Mouse (Mus musculus) adrenal gland, postnatal 10 days (tissue): ENCODE data around the gene Ccdc115. TPM values are rescaled to one million over a fixed set of nuclear protein-coding genes. Genes with fewer than 3 reads are reported as not detected.

ENCODE experiments used
- DNase-seq: peaks from one replicate; pipeline ENCODE4 v3.0.0; 2021; ENCODE audit warnings: mixed read lengths
- long read RNA-seq, 2 experiments: library from polyadenylated mRNA; stranded (forward); transcript quantifications; one replicate each; pipeline ENCODE4 v2.0.0; 2021
- total RNA-seq, 2 experiments: library from RNA; stranded (reverse); gene quantifications; 2 replicates each; pipeline ENCODE4 v1.2.3; 2021

Gene Ccdc115
- total RNA-seq: 10 to 100 TPM; 20.7 to 22.0 TPM
- long read RNA-seq, experiment 1, transcript Ccdc115-201 (5 exons, 1,705 nt): major isoform, 59 of 67 reads
- long read RNA-seq, experiment 1, partial matches to known transcripts: 4 of 67 reads
- long read RNA-seq, experiment 1, other reads (novel, unspliced or antisense): 4 of 67 reads
- long read RNA-seq, experiment 2, transcript Ccdc115-201 (5 exons, 1,705 nt): major isoform, 20 of 23 reads
- long read RNA-seq, experiment 2, partial matches to known transcripts: 0 of 23 reads
- long read RNA-seq, experiment 2, other reads (novel, unspliced or antisense): 3 of 23 reads

DNA sequence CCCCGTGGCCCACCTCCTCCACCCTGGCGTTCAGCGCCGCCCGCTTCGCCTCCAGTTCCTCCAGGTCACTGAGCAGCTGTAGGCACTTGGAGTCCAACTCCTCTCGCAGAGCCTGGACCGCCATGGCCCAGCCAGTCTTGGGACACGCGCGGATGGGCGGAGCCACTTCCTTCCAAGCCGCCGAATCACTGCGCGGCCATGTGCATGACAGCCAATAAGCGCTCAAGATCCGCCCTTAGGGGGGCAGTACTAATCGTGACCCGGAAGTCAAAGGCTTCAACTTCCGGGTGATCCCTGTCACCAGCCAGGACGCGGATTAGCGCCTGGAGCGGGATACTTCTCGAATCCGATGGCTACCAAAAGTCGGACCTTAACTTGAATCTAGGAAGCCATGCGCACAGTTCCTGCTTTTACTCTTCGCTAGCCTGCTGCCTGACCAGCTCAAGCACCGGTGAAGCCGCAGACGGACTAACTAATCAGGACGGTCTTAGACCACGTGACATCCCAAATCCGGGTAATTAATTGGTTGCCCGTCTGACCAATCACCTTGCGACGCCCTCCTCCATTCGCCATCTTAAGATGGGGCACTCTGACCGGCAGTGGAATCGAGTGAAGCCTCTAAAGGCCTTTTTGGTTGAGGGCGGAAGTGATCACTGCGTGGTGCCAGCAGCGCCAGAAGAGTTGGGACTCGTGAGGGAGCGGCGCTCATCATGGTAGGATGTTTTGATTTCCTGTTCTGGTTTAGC lies at the start of gene Ccdc115, which contains the start of gene Imp4:
Gene Ccdc115 (minus strand): TSS at position 458 of the 746 bp plus-strand sequence.
Gene Imp4 (plus strand): TSS at position 637 of the 746 bp plus-strand sequence.
- DNase-seq: peak; percentile 94

DNA sequence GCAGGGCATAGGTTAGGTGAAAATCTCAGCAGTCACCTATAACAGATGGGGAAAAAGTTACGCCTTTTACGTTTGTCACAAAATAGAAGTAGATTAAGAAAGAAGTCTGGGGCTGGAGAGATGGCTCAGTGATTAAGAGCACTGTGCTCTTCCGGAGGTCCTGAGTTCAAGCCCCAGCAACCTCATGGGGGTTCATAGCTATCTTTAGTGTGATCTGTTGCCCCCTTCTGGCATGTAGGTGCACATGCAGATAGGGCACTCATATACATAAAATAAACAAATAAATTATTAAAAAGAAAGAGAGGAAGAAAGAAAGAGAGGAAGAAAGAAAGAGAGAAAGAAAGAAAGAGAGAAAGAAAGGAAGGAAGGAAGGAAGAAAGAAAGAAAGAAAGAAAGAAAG lies 47.9 kb upstream of the Ccdc115 start:
- DNase-seq: no peak

DNA sequence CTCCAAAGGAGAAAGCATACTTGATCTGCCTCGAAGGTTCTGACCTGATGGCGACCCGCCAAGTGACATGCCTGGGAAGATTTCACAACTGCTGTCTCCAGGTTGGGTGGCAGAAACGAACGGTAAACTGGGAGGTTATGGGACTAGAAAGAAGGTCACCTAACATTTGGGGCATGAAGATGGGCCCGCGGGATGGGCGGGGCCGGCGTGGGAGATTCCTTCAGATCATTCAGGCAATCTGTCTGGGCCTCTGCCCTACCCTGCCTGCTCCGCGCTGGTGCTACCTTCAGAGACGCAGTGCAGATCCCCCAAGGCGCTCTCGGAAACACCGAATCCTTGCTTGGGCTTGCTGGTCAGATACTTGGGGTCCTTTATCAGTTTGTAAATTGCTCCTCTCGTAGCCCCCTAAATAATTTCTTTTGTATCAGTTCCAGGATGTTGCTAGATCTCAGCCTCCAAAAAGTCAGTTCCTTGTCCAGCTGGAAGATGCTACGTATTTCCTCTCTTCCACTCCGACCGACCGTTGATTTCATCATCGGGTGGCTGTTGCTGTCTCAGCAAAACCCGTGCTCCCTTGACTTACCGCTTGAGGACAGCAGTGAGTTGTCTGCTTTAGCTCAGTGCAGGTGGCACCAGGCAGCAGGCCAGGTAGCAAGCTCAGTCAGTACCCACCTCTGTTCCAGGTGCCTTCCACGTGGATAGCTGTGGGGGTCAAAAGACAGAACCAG lies 46.2 kb upstream of the Ccdc115 start:
- DNase-seq: peak; percentile 41

DNA sequence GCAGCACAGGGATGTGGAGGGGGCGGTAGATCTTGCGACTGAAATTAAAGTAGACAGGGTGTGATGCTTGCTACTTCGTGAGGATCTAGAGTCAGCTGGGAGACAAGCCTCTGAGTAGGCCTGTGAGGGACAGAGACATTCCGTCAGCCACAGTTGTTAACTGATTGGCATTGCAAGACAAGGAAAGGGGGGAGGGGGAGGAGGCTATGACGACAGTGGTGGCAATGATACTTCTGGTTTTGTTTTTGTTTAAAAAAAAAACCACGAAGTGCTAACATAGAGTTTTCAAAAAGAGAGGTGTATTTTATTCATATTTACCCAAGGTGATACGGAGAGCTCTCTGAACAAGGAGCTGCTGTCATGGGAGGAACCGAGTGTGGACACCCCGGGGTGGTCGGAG lies 45.0 kb upstream of the Ccdc115 start:
- DNase-seq: no peak

DNA sequence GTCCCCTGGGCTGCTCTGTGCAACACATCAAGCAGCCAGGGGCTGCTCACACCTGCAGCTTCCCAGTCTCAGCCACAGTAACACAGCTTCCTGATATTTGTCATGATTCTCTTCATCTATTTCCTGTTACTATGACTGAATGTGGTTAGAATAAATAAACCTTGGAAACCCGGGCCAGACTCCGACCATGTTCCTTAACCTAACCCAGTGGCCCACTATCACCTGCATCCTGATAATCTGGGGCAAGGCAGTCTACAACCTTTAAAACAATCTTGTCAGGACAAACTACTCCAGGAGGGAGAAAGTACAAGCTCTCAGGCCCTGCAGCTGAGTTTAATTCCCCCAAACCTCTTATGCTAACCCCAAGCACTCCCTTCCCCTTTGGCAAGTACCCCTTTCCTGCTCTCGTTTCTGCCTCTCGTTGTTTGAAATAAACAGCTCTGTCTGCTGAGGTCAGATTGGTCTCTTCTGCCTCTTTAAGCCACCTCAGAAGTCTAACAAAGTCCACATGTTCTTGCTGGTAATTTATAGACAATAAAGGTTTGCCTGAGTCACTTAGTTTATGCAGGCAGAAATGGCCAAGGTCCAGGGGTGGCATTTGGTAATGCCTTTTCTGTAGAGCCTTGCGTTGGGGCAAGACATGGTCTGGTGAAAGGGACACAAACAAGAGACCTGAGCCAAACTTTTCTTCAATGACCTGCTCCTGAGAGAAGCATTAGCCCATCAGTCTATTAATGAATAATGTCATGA lies 42.6 kb upstream of the Ccdc115 start:
- DNase-seq: no peak

DNA sequence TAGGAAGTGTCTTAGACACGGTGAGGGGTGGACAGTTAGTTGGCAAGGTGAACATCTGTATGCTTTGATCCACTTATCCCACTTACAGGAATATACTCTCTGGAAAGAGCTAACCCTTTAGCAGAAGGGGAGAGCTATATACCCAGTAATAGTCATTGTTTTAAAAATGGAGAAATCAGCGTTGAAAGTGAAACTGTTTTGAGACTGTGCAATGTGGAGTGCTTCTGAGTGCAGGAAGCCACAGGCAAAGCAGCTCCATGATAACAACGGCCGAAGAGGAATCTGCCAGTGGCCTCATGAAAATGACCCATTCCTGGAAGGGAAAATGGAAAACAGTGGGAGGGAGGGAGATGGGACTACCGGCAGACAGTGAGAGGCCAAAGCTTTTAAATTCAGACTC lies 41.3 kb upstream of the Ccdc115 start:
- DNase-seq: no peak

DNA sequence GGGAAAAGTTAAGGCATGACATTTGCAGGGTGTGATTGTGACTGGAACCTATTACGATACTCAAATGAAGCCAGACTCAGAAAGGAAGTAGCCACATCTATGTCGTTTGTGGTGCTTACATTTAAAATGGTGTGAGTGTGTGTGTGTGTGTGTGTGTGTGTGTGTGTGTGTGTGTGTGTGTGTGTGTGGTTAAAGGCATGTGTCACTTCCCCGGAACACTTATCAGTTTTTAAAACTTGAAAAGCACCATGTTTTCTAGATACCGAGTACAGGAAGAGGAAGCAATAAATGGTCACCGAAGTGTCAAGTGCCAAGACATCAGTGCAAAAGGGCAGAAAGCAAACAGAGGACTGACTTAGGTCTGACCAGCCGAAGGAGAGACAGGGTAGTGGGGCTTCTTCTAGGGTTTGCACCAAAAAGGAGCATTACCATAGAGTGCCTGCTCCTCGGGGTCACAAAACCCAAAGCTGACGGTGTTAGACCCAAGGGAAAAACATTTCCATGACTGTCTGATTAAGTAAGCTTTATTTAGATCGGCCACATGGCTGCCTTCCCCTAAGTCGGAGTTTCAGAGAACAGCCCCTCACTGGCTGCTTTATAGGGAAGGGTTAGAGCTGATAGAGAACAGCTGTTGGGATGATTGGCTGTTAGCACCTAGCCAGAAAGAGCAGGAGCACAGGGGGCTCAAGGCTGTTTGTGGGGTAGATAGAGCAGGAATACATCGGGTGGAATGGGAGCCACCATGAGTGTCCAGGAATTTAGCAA lies 39.6 kb upstream of the Ccdc115 start:
- DNase-seq: no peak

DNA sequence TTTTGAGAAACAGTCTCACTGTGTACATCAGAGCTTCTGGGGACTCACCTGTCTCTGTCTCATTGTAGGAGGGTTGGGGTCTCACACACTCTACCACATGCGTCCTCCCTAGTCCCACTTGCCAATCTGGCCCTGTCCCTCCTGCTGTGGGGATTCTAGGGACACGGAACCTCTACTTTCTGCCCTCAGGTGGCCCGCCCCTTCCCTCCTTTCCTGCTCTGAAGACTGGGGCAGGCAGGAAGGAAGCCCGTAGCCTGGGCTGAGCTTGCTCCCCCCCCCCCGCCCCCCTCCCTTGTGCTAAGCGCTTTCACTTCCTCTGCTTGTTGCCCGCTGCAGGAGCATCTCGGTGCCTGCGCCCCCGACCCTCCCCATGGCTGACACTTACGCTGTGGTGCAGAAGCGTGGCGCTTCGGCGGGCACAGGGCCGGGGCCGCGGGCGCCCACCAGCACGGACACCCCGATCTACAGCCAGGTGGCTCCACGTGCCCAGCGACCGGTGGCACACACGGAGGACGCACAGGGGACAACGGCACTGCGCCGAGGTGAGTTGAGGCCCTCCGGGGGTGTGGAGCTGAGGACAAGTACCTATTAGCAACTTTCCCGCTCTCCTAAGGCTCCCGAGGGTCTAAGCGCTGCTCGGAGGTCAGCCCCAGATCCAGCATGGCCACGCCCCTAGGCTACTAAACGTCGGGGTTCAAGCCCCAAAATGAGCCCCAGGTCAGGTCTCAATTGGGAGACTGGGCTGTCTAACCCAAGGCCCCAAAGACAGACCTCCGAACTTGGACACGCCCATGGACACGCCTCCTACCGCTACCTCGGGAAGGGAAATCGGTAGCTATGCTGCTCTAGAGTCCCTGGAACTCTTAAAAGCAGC lies 33.2 kb upstream of the Ccdc115 start:
- peak; percentile 59 for DNase-seq

DNA sequence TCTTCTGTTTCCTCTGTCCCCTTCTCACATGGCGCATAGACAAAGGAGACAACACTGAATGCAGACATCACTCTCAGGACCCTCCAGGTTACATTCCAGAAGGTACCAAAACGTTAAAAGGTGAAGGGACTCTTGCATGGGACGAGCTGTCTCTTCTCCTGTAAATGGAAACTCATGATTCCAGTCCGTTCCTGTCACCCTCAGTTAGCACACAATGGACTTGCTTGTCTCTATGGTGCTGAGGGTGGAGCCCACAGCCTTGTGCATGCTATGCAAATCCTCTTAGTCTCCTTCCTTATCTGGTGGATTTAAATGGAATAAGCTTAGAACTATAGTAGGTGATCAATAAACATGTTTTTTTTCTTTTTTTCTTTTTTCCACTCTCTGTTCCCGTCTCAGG lies 30.3 kb upstream of the Ccdc115 start:
- no peak for DNase-seq

DNA sequence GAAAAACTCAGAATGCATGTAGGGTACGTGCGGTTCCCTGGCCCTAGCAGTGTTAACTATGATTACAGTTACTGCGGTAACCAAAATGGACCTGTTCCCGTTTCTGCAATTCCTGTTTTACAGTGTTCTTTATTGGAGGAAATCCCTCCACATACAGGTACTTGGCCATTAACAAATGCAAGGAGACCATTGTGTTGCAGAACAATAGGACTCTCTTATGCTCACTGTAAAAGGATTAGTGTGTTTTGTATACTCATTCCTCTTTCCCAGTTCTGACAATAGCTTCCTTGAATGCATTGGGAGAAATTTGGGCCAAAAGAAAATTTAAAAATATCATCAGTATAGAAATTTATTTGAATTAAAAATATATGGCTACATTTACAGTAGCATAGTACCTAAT lies 29.0 kb upstream of the Ccdc115 start:
- DNase-seq: no peak

DNA sequence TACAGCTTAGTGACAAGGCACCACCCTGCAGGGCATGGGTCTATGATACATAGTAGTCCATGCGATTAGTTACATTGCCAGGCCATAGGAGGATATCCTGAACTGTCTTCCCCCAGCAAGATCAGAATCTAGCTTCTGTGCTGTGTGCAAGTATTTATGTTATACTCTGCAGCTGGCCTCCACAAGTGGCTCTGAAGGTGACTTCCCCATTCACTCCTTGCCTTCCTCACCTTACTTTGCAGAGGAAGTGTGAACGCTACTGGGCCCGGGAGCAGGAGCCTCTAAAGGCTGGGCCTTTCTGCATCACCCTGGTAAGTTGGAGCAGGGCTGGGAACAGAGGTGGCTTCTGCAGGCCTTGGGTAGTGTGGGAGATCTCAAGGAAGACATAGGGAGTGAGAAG lies 28.6 kb upstream of the Ccdc115 start:
- no peak for DNase-seq

DNA sequence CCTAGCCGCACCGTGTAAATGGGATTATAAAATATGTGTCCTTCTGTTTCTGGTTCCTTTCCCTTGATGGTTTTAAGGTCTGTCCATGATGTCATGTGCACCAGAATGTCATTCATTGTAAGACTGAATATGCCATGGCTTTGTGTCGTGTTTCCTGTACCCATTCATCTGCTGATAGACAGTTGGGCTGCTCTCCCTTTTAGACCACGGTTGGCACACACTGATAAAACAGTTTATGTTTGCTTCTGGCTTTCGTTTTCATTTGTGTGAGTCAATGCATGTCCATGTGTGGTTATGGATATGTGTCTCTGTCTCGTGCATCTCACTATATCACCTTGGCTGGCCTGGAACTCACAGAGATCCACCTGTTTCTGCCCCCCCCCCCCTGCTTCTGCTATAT lies 26.0 kb upstream of the Ccdc115 start:
- DNase-seq: no peak

DNA sequence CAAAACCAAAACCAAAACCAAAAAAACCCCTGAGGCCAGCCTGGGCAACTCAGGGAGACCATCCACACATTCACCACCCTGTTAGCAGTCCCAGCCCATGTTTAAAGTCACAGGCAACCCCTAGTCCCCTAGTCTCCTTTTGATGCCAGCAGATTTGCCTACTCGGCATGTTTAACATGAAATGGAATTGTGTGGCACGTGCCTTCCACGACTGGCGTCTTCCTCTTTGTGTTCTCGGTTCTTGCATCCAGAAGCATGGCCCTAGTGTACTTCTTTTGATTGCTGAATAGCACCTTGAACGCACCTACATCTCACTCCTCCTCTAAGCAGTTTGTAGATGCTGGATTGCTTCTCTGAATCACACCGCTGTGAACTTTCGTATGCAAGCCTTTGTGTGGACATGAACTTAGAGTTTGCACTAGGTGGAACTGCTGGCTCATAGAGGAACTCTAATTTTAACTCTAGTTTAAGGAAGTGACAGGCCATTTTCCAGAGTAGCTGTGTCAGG lies 24.9 kb upstream of the Ccdc115 start:
- DNase-seq: no peak

DNA sequence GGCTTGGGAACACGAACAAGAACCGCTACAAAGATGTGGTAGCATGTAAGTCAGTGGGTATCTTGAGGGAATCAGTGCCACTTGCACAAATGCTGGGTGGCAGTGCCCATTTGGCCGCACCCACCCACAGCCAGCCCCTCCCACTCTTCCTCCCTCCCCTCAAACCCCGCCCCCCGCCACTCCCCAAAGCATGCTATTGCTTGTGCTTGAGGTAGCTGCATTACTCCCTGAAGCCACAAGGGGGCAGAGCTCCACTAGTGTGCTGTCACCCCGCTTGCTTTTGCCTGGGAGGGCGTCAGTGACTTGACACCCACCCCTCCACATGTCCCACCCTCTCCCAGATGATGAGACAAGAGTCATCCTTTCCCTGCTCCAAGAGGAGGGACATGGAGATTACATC lies 23.3 kb upstream of the Ccdc115 start:
- peak; percentile 79 for DNase-seq

DNA sequence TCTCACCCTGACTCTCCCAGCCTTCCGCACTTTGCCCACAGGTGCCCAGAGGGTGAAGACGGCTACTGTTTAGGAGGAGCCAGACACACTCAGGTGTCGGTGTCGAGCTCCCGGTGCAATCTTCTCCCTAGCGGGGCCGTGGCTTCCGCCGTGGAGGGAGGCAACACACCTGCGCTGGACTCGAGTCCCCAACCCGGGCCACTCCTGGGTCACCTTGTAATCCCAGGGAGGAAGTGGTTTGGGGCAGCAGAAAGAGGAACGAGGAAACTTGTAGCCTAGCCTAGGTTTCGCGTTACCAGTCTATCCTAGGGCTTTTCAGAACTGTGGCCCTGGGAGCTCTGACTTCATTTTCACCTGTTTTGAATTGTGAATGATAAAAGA lies 20.6 kb upstream of the Ccdc115 start:
- DNase-seq: peak; percentile 27

DNA sequence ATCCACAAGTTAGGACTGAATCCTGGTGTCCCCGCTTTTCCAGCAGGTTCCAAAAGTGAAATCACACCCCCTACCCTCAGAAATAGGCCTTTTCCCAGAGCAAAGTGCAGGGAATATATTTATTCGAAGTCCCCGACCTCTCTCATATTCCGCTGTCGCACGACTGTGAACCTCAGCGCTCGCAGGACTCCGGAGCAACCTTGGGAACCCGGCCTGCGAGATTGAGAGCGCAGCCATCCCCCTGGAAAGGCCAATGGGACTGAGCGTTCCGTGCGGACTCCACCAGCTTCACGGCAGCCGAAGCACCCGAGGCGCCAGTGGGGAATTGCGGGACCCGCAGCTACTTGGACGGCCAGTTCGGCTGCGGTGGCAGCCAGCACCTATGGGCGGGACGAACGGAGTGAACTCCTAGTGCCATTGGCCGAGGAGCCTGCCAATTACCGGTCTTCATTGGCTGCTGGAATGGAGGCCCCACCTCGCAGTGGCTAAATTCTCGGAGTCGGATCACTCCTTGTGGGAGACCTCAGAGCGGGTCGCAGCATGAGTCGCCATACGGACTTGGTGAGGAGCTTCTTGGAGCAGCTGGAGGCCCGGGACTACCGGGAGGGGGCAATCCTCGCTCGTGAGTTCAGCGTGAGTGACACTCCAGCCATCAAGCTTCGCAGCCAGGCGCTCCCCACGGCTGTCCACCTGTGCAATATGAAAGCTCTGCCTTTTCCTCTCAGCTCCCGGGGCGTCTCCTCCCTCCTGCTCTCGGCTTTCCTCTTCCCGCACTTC lies 20.0 kb upstream of the Ccdc115 start, which contains the start of gene Ptpn18:
Gene Ptpn18 (plus strand): TSS at position 479 of the 777 bp plus-strand sequence.
- DNase-seq: peak; percentile 96

DNA sequence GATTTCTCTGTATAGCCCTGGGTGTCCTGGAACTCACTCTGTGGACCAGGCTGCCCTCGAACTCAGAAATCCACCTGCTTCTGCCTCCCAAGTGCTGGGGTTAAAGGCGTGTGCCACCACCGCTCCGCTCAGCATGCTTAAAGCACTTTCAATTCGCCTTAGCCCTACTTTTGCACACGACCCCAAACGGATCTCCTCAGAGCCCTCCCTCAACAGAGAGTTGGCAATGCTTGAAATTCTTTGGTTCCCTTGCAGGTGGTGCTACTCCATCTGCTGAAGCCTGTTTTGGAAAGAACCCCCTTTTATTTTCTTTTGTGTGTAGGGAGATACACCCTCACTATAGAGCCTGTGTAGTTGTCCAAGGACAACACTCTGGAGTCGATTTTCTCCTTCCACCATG lies 19.0 kb upstream of the Ccdc115 start:
- DNase-seq: no peak

DNA sequence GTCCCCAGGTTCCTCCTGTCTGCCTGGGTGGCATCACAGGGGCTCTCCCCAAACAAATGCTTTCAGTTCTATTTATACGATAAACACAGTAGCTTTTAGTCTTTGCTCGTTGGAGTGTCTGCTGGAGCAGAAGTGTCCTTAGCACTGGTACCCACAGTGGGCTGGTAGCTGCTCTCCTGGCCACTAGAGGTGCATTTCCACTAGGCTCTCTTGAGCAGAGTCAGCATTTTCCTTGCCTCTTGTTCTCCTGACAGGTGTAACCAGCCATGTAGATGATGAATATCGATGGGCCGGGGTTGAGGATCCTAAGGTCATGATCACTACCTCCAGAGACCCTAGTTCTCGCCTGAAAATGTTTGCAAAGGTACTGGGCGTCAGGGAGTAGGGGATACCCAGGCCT lies 3.7 kb upstream of the Ccdc115 start:
- no peak for DNase-seq

DNA sequence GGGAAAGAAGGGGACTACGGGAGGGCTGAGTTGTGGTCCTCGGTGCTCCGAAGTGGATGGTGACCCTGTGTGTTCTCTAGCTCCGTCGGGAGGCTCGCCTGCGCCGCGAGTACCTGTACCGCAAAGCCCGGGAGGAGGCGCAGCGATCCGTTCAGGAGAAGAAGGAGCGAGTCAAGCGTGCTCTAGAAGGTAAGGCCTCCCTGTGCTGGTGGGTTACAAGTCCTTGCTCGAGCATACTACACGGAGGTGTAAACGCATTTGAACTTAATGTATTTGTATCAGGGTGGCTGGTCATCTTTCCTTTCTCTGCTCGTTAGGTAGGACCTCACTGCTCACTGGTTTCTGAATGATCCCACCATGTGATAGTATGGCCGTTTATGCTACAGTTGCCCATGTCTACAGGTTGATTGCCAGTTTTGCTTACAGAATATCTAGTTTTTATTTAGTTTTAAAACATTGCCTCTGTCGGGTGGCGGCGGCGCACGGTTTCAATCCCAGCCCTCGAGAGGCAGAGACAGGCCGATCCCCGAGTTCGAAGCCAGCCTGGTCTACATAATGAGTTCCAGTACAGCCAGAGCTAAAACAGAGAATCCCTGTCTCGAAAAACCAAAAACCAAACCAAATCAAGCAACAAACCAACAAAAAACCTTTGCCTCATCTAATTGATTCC lies 624 bp upstream of the Ccdc115 start:
- no peak for DNase-seq
